Mouse (Mus musculus): ENCODE measurements at regions not wholly inside any gene's neighbourhood (a gene's known extent, or its start where the extent isn't known, plus 50 kb on each side); places are given as distances from the start of the nearest gene placed in this dataset.

DNA sequence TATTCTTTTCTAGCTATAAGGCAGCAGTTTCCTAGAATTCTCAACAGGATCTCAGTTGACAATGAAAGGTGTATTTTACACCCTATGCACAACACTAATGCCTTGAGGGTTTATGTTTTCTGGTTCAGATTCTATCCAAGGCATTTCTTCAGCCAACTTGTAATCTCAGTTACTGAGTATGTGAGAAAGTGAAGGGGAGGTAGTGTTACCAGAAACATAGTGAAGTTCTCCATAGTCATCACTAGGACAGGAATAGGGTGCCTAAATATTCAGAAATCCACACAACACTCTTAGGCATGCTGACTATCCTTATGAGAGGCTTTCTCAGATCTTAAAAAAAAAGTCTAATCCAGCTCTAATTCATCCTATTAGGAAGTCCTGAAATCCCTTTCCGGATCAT is 1228.2 kb upstream of the Cntnap5a start:
- no peak for DNase-seq (ENCODE audit: low spot score in 2 of 2)

DNA sequence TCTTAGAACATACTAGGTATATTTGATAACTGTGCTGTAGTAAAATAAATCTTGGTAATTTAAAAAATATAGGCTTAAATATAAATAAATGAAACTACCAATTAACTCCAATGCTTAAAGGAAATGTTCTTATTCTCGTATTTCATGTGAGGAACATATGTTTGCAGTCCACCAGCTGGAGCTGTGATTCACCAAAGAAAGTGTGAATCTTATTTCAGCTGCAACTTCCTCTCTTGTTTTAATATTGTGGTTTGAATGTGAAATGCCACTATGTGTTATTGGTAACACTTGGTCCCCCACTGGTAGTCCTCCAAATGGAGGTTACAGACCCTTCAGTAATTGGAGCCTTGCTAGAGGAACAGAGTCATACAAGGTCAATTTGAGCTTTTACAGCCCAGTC is 1188.1 kb upstream of the Cntnap5a start:
- peak; percentile 1 to 2 for DNase-seq (ENCODE audit: low spot score in 2 of 2)

DNA sequence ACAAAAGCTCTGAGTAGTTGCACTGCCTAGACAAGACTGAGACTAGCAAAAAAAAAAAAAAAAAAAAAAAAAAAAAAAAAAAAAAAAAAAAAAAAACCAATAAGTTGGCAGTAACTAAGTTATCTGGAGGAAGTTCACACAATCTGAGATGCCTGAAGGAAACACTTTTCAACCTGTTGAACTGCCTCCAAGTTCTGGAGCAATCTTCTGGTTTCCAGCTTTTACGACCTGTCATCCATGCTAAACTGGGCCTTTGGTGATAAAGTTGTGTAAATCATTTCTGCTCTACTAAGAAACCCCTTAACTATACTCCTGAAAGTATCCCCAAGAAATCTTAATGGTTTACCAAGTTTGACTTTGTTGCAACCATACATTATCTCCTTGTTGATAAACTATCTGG is 1168.8 kb upstream of the Cntnap5a start:
- no peak for DNase-seq (ENCODE audit: low spot score in 2 of 2)

DNA sequence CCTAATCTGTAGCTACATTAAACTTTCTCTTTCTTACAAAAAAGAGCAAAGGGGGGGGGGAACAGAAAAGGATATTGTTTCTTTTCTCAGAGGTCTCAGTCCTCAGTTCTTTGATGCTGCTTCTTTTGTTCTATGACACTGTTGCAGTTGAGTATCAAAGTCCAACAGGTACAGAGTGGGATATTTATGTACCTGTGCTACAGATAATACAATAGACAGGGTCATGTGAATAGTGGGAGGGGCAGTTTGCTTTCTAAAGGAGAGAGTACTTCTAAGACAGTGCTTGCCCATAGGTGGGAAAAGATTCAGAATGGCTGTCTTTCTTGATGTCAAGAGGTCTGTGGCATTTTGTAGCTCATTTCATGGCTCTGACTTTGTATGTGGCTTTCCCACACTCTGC is 1164.7 kb upstream of the Cntnap5a start:
- DNase-seq (ENCODE audit: low spot score in 2 of 2) = no peak

DNA sequence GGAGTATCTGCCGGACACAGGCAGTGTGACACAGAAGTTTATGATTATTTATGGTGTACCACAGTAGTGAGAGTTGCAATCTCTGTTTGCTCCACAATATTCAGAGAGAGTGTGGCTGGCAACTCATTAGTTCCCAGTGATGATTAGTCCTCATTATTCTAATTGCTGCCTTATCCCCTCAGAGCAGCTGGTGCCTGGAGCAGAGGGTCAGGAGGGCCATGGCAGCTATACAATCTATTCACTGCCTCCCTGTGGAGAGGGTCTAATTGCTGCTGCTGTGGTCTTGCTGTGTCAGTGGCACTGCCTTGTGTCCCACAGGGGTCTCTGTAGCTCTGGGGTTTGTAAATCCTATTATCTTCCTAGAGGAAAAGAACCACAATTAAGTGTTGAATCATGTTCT is 1156.0 kb upstream of the Cntnap5a start:
- no peak for DNase-seq (ENCODE audit: low spot score in 2 of 2)

DNA sequence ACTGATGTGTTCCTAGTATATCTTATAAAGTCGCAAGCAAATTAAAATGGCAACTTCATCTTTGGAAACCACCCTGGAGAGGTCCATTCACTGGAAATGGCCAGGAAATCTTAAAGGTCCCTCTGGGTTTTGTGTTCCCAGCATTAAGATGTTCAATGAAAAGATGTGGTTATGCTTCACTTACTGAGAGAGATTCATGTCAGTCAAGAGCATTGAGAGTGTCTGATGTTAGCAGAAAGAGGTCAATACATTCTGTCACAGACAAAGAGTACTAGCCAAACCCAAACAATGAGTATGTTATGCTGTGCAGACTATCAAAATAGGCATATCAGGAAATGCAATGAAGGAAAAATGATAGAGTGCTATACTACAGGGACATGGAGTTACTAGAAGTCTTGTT is 1150.7 kb upstream of the Cntnap5a start:
- DNase-seq (ENCODE audit: low spot score in 2 of 2) = no peak

DNA sequence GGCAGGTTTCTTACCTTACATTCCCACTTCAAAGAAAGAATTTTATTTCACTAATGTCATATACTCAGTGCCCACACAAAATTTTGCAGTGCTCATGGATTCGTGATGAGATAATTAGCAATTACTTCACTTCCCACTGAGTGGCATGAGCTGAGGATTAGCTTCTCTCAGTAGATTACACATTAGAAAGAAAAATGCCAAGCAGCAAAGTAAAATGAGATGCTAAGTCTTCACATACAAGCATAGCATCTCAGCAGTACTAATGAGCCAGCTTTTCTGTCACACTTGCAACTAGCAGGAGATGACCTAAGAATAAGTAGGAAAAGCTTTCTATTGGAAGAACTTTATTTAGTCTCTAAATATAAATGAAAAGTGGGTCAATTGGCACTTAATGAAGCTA is 1137.6 kb upstream of the Cntnap5a start:
- DNase-seq (ENCODE audit: low spot score in 2 of 2) = no peak

DNA sequence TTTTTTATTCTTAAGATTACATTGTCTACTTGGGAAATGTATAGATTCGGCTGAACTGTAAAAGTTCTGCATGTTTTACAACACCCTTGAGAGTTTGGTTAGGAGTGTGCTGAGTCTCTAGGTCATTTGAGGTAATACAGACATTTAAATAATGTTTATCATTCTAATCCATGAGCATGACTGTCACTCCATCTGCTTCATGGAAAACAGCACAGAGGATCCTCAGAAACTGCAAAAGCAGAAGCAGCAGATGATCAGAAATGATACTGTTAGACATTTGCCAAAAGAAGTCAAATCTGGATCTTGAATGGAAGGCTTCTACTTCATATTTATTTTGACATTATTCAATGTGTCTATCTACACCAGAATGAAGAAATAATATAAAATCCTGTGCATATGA is 1131.8 kb upstream of the Cntnap5a start:
- DNase-seq (ENCODE audit: low spot score in 2 of 2) = no peak

DNA sequence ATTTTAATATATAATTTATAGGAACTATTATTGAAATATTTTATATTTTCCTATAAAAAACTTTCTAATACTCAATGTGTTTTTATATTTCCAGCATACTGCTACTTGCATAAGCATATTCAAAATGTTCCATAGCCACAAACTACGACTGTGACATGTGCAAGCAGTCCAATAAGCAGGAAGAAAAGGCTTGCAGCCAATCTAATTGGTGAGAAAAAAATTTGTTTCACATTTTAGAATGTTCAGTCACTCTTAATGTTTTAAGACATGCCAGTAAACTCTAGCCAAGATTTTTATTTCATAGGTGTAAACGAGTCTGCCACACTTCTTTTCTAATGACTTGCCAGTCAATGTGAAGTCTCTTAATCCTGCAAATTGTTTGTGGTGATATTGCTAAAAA is 1130.1 kb upstream of the Cntnap5a start:
- DNase-seq (ENCODE audit: low spot score in 2 of 2) = no peak

Measured in right cerebral cortex, postnatal 36 days (tissue).